Mouse (Mus musculus) kidney, postnatal 0 days (tissue): ENCODE results near the gene Fbxl2. TPM values are rescaled to one million over a fixed set of nuclear protein-coding genes. Genes with fewer than 3 reads are reported as not detected.
A peak's percentile ranks its signal among the peaks of the same experiment; 100 is the strongest.

Source experiments
- ATAC-seq: fragments of 200-750 bp; cut with Nextera tagmentation; replicated peaks from 2 replicates; pipeline ENCODE4 v1.8.0; 2017; ENCODE audit warnings: low read depth, moderate number of reproducible peaks, moderate TSS enrichment, moderate library complexity; ENCODE audit not compliant: low FRiP score
- DNase-seq: peaks from one replicate; pipeline ENCODE4 v3.0.0-alpha.2; 2016; ENCODE audit warnings: low spot score
- H3K27ac ChIP-seq: fragments of 300-500 bp; sonication (generic); 2 replicates; pipeline ENCODE4 v1.5.1; 2014; ENCODE audit warnings: mild to moderate bottlenecking
- H3K27me3 ChIP-seq: fragments of 300-500 bp; sonication (generic); 2 replicates; pipeline ENCODE4 v1.6.1; 2014; ENCODE audit warnings: low read length, mixed read lengths; ENCODE audit not compliant: insufficient read depth
- H3K36me3 ChIP-seq: fragments of 300-500 bp; sonication (generic); 2 replicates; pipeline ENCODE4 v1.6.1; 2014; ENCODE audit warnings: low read length, mixed read lengths; ENCODE audit not compliant: insufficient read depth
- H3K4me1 ChIP-seq: fragments of 300-500 bp; sonication (generic); replicated peaks from 2 replicates; pipeline ENCODE4 v1.6.1; 2014; ENCODE audit warnings: antibody characterized with exemption, low read length, mixed read lengths; ENCODE audit not compliant: insufficient read depth
- H3K4me2 ChIP-seq: fragments of 300-500 bp; sonication (generic); 2 replicates; pipeline ENCODE4 v1.6.1; 2014; ENCODE audit warnings: mild to moderate bottlenecking, low read length, moderate library complexity, mixed read lengths
- H3K4me3 ChIP-seq: fragments of 300-500 bp; sonication (generic); replicated peaks from 2 replicates; pipeline ENCODE4 v1.5.1; 2014; ENCODE audit warnings: low read depth, low read length
- H3K9ac ChIP-seq: fragments of 300-500 bp; sonication (generic); 2 replicates; pipeline ENCODE4 v1.6.1; 2014; ENCODE audit warnings: low read depth, low read length
- H3K9me3 ChIP-seq: fragments of 300-500 bp; sonication (generic); replicated peaks from 2 replicates; pipeline ENCODE4 v1.6.1; 2016; ENCODE audit warnings: low read length, inconsistent platforms, mixed read lengths
- CTCF ChIP-seq: IDR thresholded peaks from 2 replicates; pipeline ENCODE4 v1.5.1; 2016; ENCODE audit warnings: antibody characterized with exemption, low read depth, mild to moderate bottlenecking, moderate library complexity
- WGBS: fragments of 180-500 bp; shearing (Covaris S2); extraction: QIAGEN DNeasy Blood & Tissue Kit; methylation state at CpG from one replicate; pipeline ENCODE4 v1.1.7; 2014; 5-methylcytosine and 5-hydroxymethylcytosine counted together
- polyA plus RNA-seq: library from polyadenylated mRNA; unstranded; fragments of >200 nt; fragmentation: Nextera tagmentation; extraction: Ambion mirVana; gene quantifications from 2 replicates; pipeline ENCODE4 v1.2.1, GENCODE M21; 2015

The Fbxl2 gene
- polyA plus RNA-seq, 1 experiment from 2014 or later: 2.8 TPM

- Histone ChIP-seq H3K9me3 (no peaks in the 10 kb centered on the region), H3K27ac (no peak overlapping the region), H3K4me1 (no peaks in the 10 kb centered on the region), H3K36me3 (peaks cover 70% of the 10 kb centered on the region), H3K27me3 (no peaks in the 10 kb centered on the region), H3K9ac (no peak overlapping the region), H3K4me3 (no peak overlapping the region), H3K4me2 (no peak overlapping the region)
- no peak for DNase-seq
- TF ChIP-seq CTCF: no peak
- no peak for ATAC-seq
- WGBS: 79% methylated on average over 8 of the region's 8 CpGs
Observed at GRCm38 (mm10) chr9:113971615-113972014, 74.4 kb downstream of the Fbxl2 start.

- H3K4me3 ChIP-seq: no peak overlapping the region
- H3K36me3 ChIP-seq: peaks cover 65% of the 10 kb centered on the region
- 72% methylated on average over 14 of the region's 14 CpGs for whole genome bisulfite sequencing
- no peak overlapping the region for H3K4me2 ChIP-seq
- H3K9ac ChIP-seq: no peak overlapping the region
- H3K27ac ChIP-seq: no peak overlapping the region
- no peaks in the 10 kb centered on the region for H3K4me1 ChIP-seq
- TF ChIP-seq CTCF: no peak
- DNase-seq: peak; percentile 15
- ATAC-seq: 0 out of 2 replicates have a peak, but pooled peaks have one; percentile 43
- H3K9me3 ChIP-seq: no peaks in the 10 kb centered on the region
- H3K27me3 ChIP-seq: no peaks in the 10 kb centered on the region
Observed at GRCm38 (mm10) chr9:113970041-113970440, 76.0 kb downstream of the Fbxl2 start.

- H3K4me1 ChIP-seq: no peaks in the 10 kb centered on the region
- no peak overlapping the region for H3K9ac ChIP-seq
- 94% methylated on average over 8 of the region's 8 CpGs for WGBS
- no peak overlapping the region for H3K4me3 ChIP-seq
- H3K9me3 ChIP-seq: no peaks in the 10 kb centered on the region
- H3K4me2 ChIP-seq: no peak overlapping the region
- H3K27me3 ChIP-seq: no peaks in the 10 kb centered on the region
- DNase-seq (no peak), ATAC-seq (no peak)
- peaks cover 65% of the 10 kb centered on the region for H3K36me3 ChIP-seq
- TF ChIP-seq CTCF: no peak
- no peak overlapping the region for H3K27ac ChIP-seq
Observed at GRCm38 (mm10) chr9:113969399-113969798, 76.6 kb downstream of the Fbxl2 start.

GRCm38 (mm10) chr9:113968967-113969366 lies 77.0 kb downstream of the Fbxl2 start:
- 90% methylated on average over 7 of the region's 7 CpGs for WGBS
- no peak for ATAC-seq
- H3K27ac ChIP-seq: no peak overlapping the region
- H3K9me3 ChIP-seq: no peaks in the 10 kb centered on the region
- H3K36me3 ChIP-seq: peaks cover 65% of the 10 kb centered on the region
- H3K27me3 ChIP-seq: no peaks in the 10 kb centered on the region
- DNase-seq: no peak
- H3K4me2 ChIP-seq: no peak overlapping the region
- no peaks in the 10 kb centered on the region for H3K4me1 ChIP-seq
- no peak overlapping the region for H3K9ac ChIP-seq
- no peak overlapping the region for H3K4me3 ChIP-seq
- no peak for TF ChIP-seq CTCF

- WGBS: 92% methylated on average over 4 of the region's 4 CpGs
- Histone ChIP-seq H3K27me3 (no peaks in the 10 kb centered on the region), H3K36me3 (peaks cover 71% of the 10 kb centered on the region), H3K9me3 (no peaks in the 10 kb centered on the region), H3K27ac (no peak overlapping the region), H3K4me1 (no peaks in the 10 kb centered on the region), H3K4me3 (no peak overlapping the region), H3K4me2 (no peak overlapping the region), H3K9ac (no peak overlapping the region)
- no peak for DNase-seq
- no peak for TF ChIP-seq CTCF
- ATAC-seq: no peak
Observed at GRCm38 (mm10) chr9:113966838-113967237, 79.2 kb downstream of the Fbxl2 start.

- Histone ChIP-seq H3K9ac (no peak overlapping the region), H3K4me2 (no peak overlapping the region), H3K4me3 (no peak overlapping the region), H3K27ac (no peak overlapping the region), H3K36me3 (peaks cover 68% of the 10 kb centered on the region), H3K9me3 (no peaks in the 10 kb centered on the region), H3K27me3 (no peaks in the 10 kb centered on the region), H3K4me1 (no peaks in the 10 kb centered on the region)
- no peak for ATAC-seq
- no peak for TF ChIP-seq CTCF
- WGBS: 96% methylated on average over 8 of the region's 8 CpGs
- DNase-seq: no peak
Observed at GRCm38 (mm10) chr9:113964415-113964814, 81.6 kb downstream of the Fbxl2 start.

GRCm38 (mm10) chr9:113963718-113964117 lies 82.3 kb downstream of the Fbxl2 start:
- no peaks in the 10 kb centered on the region for H3K9me3 ChIP-seq
- ATAC-seq (no peak), DNase-seq (no peak)
- no peak overlapping the region for H3K27ac ChIP-seq
- no peak overlapping the region for H3K9ac ChIP-seq
- no peaks in the 10 kb centered on the region for H3K4me1 ChIP-seq
- H3K36me3 ChIP-seq: peaks cover 66% of the 10 kb centered on the region
- no peak for TF ChIP-seq CTCF
- no peak overlapping the region for H3K4me3 ChIP-seq
- no peak overlapping the region for H3K4me2 ChIP-seq
- no peaks in the 10 kb centered on the region for H3K27me3 ChIP-seq
